Mouse (Mus musculus): ENCODE data around the gene Hist1h1d. TPM values are rescaled to one million over a fixed set of nuclear protein-coding genes. Genes with fewer than 3 reads are reported as not detected.
"Not testable (repeated sequence)": the region's sequence is repeated elsewhere in the genome, so short reads cannot be mapped to it uniquely, and the experiment has no call there.

Hist1h1d gene
- polyA plus RNA-seq, 1 experiment from 2014 or later = 0.15 TPM

GRCm38 (mm10) chr13:23554925-23555838 is 2.1 kb downstream of the Hist1h1d start:
- no peaks in the 10 kb centered on the region for H3K27me3 ChIP-seq (replicated peaks)
- peak overlapping the region; percentile 99 for H3K4me2 ChIP-seq
- H3K27ac ChIP-seq = peak overlapping the region; percentile 85
- H3K4me1 ChIP-seq = peaks cover 34% of the 10 kb centered on the region
- peak; percentile 72 for ATAC-seq (replicated peaks)
- H3K9ac ChIP-seq = peak overlapping the region; percentile 53
- under 1% methylated on average over 54 of the region's 54 CpGs for WGBS
- peak overlapping the region; percentile 51 for H3K4me3 ChIP-seq
- no peaks in the 10 kb centered on the region for H3K36me3 ChIP-seq (replicated peaks)
- no peaks in the 10 kb centered on the region for H3K9me3 ChIP-seq

- peak overlapping the region; percentile 99 for H3K4me2 ChIP-seq
- under 1% methylated on average over 18 of the region's 18 CpGs for WGBS
- peak; percentile 84 for ATAC-seq (replicated peaks)
- H3K9ac ChIP-seq = peak overlapping the region; percentile 53
- H3K36me3 ChIP-seq (replicated peaks) = no peaks in the 10 kb centered on the region
- H3K9me3 ChIP-seq = no peaks in the 10 kb centered on the region
- H3K4me3 ChIP-seq = peak overlapping the region; percentile 51
- peak overlapping the region; percentile 85 for H3K27ac ChIP-seq
- no peaks in the 10 kb centered on the region for H3K27me3 ChIP-seq (replicated peaks)
- H3K4me1 ChIP-seq = peaks cover 32% of the 10 kb centered on the region
Measured at GRCm38 (mm10) chr13:23555839-23556416, 2.9 kb downstream of the Hist1h1d start.

GRCm38 (mm10) chr13:23556906-23557305 is 3.8 kb downstream of the Hist1h1d start:
- no peaks in the 10 kb centered on the region for H3K9me3 ChIP-seq
- no peaks in the 10 kb centered on the region for H3K27me3 ChIP-seq (replicated peaks)
- peaks cover 27% of the 10 kb centered on the region for H3K4me1 ChIP-seq
- H3K9ac ChIP-seq = no peak overlapping the region
- no peak for ATAC-seq (replicated peaks)
- H3K27ac ChIP-seq = no peak overlapping the region
- no peak overlapping the region for H3K4me3 ChIP-seq
- 60% methylated on average over 3 of the region's 3 CpGs for WGBS
- peak overlapping the region; percentile 99; the same call in 1 of the 2 replicates for H3K4me2 ChIP-seq
- H3K36me3 ChIP-seq (replicated peaks) = no peaks in the 10 kb centered on the region

GRCm38 (mm10) chr13:23560699-23561098 is 7.6 kb downstream of the Hist1h1d start:
- H3K27ac ChIP-seq; H3K27me3 ChIP-seq (replicated peaks); ATAC-seq (replicated peaks); H3K9ac ChIP-seq; H3K9me3 ChIP-seq; H3K4me3 ChIP-seq; H3K36me3 ChIP-seq (replicated peaks); H3K4me2 ChIP-seq: not testable (repeated sequence)
- H3K4me1 ChIP-seq = peaks cover 15% of the 10 kb centered on the region
- WGBS = 17% methylated on average over 2 of the region's 2 CpGs

GRCm38 (mm10) chr13:23561531-23561882 is 8.4 kb downstream of the Hist1h1d start:
- Histone ChIP-seq H3K9ac (peak overlapping the region; percentile 55), H3K4me3 (peak overlapping the region; percentile 49), H3K4me2 (peak overlapping the region; percentile 70), H3K27ac (peak overlapping the region; percentile 97), H3K4me1 (peaks cover 12% of the 10 kb centered on the region)
- not testable (repeated sequence) for H3K36me3 ChIP-seq (replicated peaks); H3K9me3 ChIP-seq; H3K27me3 ChIP-seq (replicated peaks); ATAC-seq (replicated peaks)
- 0% methylated on average over 2 of the region's 5 CpGs for WGBS

- peak within 1 kb of the TSS; percentile 49 for H3K4me3 ChIP-seq
- peak within 1 kb of the TSS; percentile 97 for H3K27ac ChIP-seq
- H3K4me2 ChIP-seq = peak within 1 kb of the TSS; percentile 70
- not testable (repeated sequence) for H3K27me3 ChIP-seq (replicated peaks); H3K9me3 ChIP-seq; H3K4me1 ChIP-seq; H3K36me3 ChIP-seq (replicated peaks)
- whole genome bisulfite sequencing = under 1% methylated on average over 58 of the region's 67 CpGs
- peak within 1 kb of the TSS; percentile 55 for H3K9ac ChIP-seq
- peak; percentile 97 for ATAC-seq (replicated peaks)
Measured at GRCm38 (mm10) chr13:23561883-23562659, 9.0 kb downstream of the Hist1h1d start, which contains the start of gene Hist1h3e. Gene Hist1h3e, minus strand, starts transcription at chr13:23562369.

- ATAC-seq (replicated peaks) = peak; percentile 65
- H3K9me3 ChIP-seq = no peaks in the 10 kb centered on the region
- H3K4me2 ChIP-seq = peak overlapping the region; percentile 70
- WGBS = under 1% methylated on average over 18 of the region's 18 CpGs
- no peaks in the 10 kb centered on the region for H3K27me3 ChIP-seq (replicated peaks)
- H3K27ac ChIP-seq = peak overlapping the region; percentile 97
- H3K4me3 ChIP-seq = peak overlapping the region; percentile 49
- H3K36me3 ChIP-seq (replicated peaks) = no peaks in the 10 kb centered on the region
- peak overlapping the region; percentile 45 for H3K9ac ChIP-seq
- H3K4me1 ChIP-seq = peaks cover 9% of the 10 kb centered on the region
Measured at GRCm38 (mm10) chr13:23562699-23563462, 9.8 kb downstream of the Hist1h1d start.

GRCm38 (mm10) chr13:23564482-23564881 is 11.4 kb downstream of the Hist1h1d start:
- WGBS = 96% methylated on average over 2 of the region's 2 CpGs
- Histone ChIP-seq H3K4me1 (peaks cover 9% of the 10 kb centered on the region), H3K27me3 (replicated peaks) (no peaks in the 10 kb centered on the region), H3K9ac (no peak overlapping the region), H3K27ac (peak overlapping the region; percentile 97; the same call in 1 of the 2 replicates), H3K4me2 (no peak overlapping the region), H3K36me3 (replicated peaks) (no peaks in the 10 kb centered on the region), H3K4me3 (no peak overlapping the region), H3K9me3 (no peaks in the 10 kb centered on the region)
- ATAC-seq (replicated peaks) = no peak

- 1% methylated on average over 27 of the region's 41 CpGs for WGBS
- peak; percentile 38; the same call in 1 of the 2 replicates for ATAC-seq (replicated peaks)
- Histone ChIP-seq H3K9ac (peak overlapping the region; percentile 41), H3K4me1 (peaks cover 27% of the 10 kb centered on the region), H3K4me3 (peak overlapping the region; percentile 45), H3K4me2 (peak overlapping the region; percentile 75), H3K27ac (peak overlapping the region; percentile 96)
- H3K9me3 ChIP-seq; H3K36me3 ChIP-seq (replicated peaks); H3K27me3 ChIP-seq (replicated peaks): not testable (repeated sequence)
Measured at GRCm38 (mm10) chr13:23570261-23571021, 17.4 kb downstream of the Hist1h1d start.

- Histone ChIP-seq H3K27ac (peak within 1 kb of the TSS; percentile 96), H3K36me3 (replicated peaks) (no peaks in the 10 kb centered on the region), H3K4me2 (peak within 1 kb of the TSS; percentile 75), H3K9ac (peak within 1 kb of the TSS; percentile 65), H3K4me1 (peaks cover 28% of the 10 kb centered on the region), H3K9me3 (no peaks in the 10 kb centered on the region), H3K27me3 (replicated peaks) (no peaks in the 10 kb centered on the region), H3K4me3 (peak within 1 kb of the TSS; percentile 45)
- under 1% methylated on average over 18 of the region's 18 CpGs for WGBS
- peak; percentile 95 for ATAC-seq (replicated peaks)
Measured at GRCm38 (mm10) chr13:23571022-23571503, 18.0 kb downstream of the Hist1h1d start, which contains the start of the genes Hist1h2ae and Hist1h2bg. Gene Hist1h2ae, minus strand, starts transcription at chr13:23571220. Gene Hist1h2bg, plus strand, starts transcription at chr13:23571396.

Measured in midbrain, embryonic 15.5 days (tissue).